19 mouse cellular contexts compared by ENCODE assay signal in the genomic region with DNA sequence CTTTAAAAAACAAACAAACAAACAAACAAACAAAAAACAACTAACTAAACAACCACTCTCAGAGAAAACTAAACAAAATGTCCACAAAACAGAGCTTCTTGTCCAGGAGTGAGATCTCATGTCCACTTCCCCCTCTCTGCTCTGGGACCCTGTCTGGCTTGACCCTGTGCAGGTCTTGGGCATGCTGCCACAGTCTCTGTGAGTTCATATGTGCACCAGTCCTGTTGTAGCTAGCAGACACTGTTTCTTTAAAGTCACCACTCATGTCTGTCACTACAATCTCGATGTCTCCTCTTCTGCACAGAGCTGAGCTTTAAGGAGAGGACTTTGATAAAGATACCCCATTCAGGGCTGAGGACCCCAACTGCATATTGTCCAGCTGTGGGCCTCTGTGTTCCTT. TPM values are rescaled to one million over a fixed set of nuclear protein-coding genes. Genes with fewer than 3 reads are reported as not detected.
"Had no signal": no experiment of that assay in that cellular context is flagged by ENCODE, and none has a peak within 500 bp of the region (broad histone marks: within the 10 kb centered on the region; RNA-seq: fewer than 3 reads in every experiment).

No protein-coding gene starts in this region.

- H3K27ac ChIP-seq: lung, embryonic 15.5 days; macrophage; midbrain, embryonic 13.5 days; midbrain, embryonic 15.5 days; neural tube, embryonic 12.5 days; stomach, embryonic 15.5 days had no signal

- H3K27me3 ChIP-seq: lung, embryonic 15.5 days; megakaryocyte, embryonic 14.5 days; midbrain, embryonic 13.5 days; midbrain, embryonic 15.5 days; neural tube, embryonic 12.5 days; stomach, embryonic 15.5 days had no signal

- ATAC-seq: liver, postnatal 0 days; lung, postnatal 0 days; midbrain, embryonic 13.5 days; midbrain, embryonic 15.5 days had no signal

- H3K9ac ChIP-seq: liver, postnatal 0 days; lung, embryonic 15.5 days; midbrain, embryonic 13.5 days; midbrain, embryonic 15.5 days; neural tube, embryonic 12.5 days; stomach, embryonic 15.5 days had no signal

- H3K4me1 ChIP-seq: lung, embryonic 15.5 days; megakaryocyte, embryonic 14.5 days; midbrain, embryonic 13.5 days; midbrain, embryonic 15.5 days; neural tube, embryonic 12.5 days; stomach, embryonic 15.5 days had no signal

- H3K36me3 ChIP-seq: lung, embryonic 15.5 days; midbrain, embryonic 13.5 days; midbrain, embryonic 15.5 days; neural tube, embryonic 12.5 days; stomach, embryonic 15.5 days had no signal

- DNase-seq: liver, postnatal 0 days; lung, adult 2 months; lung, postnatal 14 days; lung, postnatal 36 days; right cerebral cortex, postnatal 14 days; thymus, adult 18-20 months; thymus, postnatal 14 days; thymus, postnatal 36 days had no signal

- H3K4me3 ChIP-seq: lung, embryonic 15.5 days; megakaryocyte, embryonic 14.5 days; midbrain, embryonic 13.5 days; midbrain, embryonic 15.5 days; neural tube, embryonic 12.5 days; stomach, embryonic 15.5 days had no signal

- H3K4me2 ChIP-seq: lung, embryonic 15.5 days; midbrain, embryonic 11.5 days; midbrain, embryonic 13.5 days; midbrain, embryonic 15.5 days; neural tube, embryonic 12.5 days; stomach, embryonic 15.5 days had no signal

- H3K9me3 ChIP-seq: lung, embryonic 15.5 days; midbrain, embryonic 13.5 days; midbrain, embryonic 15.5 days; neural tube, embryonic 12.5 days; stomach, embryonic 15.5 days had no signal

RNA-seq across cellular contexts. Expression of a gene that starts 8.9 kb away (rescaled TPM):
- total RNA-seq: monocyte, adult 5-6 weeks; neutrophil, adult 5-6 weeks had no signal
- polyA plus RNA-seq: macrophage; midbrain, embryonic 11.5 days had no signal
